Mouse (Mus musculus) midbrain, postnatal 0 days (tissue): ENCODE measurements around the gene Pkp4. TPM values are rescaled to one million over a fixed set of nuclear protein-coding genes. Genes with fewer than 3 reads are reported as not detected.

Source experiments
- ATAC-seq: fragments of 200-750 bp; cut with Nextera tagmentation; 2 replicates; pipeline ENCODE4 v1.8.0; 2017; ENCODE audit warnings: moderate number of reproducible peaks, mild to moderate bottlenecking, moderate TSS enrichment, moderate library complexity; ENCODE audit not compliant: low FRiP score
- DNase-seq: peaks from one replicate; pipeline ENCODE4 v3.0.0-alpha.2; 2015; ENCODE audit warnings: low spot score
- H3K27ac ChIP-seq: fragments of 300-500 bp; sonication (generic); 2 replicates; pipeline ENCODE4 v1.5.1; 2014; ENCODE audit warnings: low read depth, mild to moderate bottlenecking, low read length, mixed read lengths
- H3K27me3 ChIP-seq: fragments of 300-500 bp; sonication (generic); 2 replicates; pipeline ENCODE4 v1.6.1; 2014; ENCODE audit warnings: low read length, control low read depth, mixed read lengths; ENCODE audit not compliant: insufficient read depth
- H3K36me3 ChIP-seq: fragments of 300-500 bp; sonication (generic); 2 replicates; pipeline ENCODE4 v1.6.1; 2014; ENCODE audit warnings: low read length, control low read depth, mixed read lengths; ENCODE audit not compliant: insufficient read depth
- H3K4me1 ChIP-seq: fragments of 300-500 bp; sonication (generic); 2 replicates; pipeline ENCODE4 v1.6.1; 2014; ENCODE audit warnings: mild to moderate bottlenecking, control low read depth, antibody characterized with exemption, low read length, mixed read lengths; ENCODE audit not compliant: insufficient read depth
- H3K4me2 ChIP-seq: fragments of 300-500 bp; sonication (generic); 2 replicates; pipeline ENCODE4 v1.6.1; 2014; ENCODE audit warnings: low read depth, mild to moderate bottlenecking, low read length, mixed read lengths; ENCODE audit not compliant: poor library complexity, severe bottlenecking
- H3K4me3 ChIP-seq: fragments of 300-500 bp; sonication (generic); 2 replicates; pipeline ENCODE4 v1.5.1; 2014; ENCODE audit warnings: low read depth, mild to moderate bottlenecking, low read length, moderate library complexity
- H3K9ac ChIP-seq: fragments of 300-500 bp; sonication (generic); replicated peaks from 2 replicates; pipeline ENCODE4 v1.6.1; 2014; ENCODE audit warnings: mild to moderate bottlenecking, low read length, moderate library complexity, mixed read lengths; ENCODE audit not compliant: poor library complexity, severe bottlenecking
- H3K9me3 ChIP-seq: fragments of 300-500 bp; sonication (generic); 2 replicates; pipeline ENCODE4 v1.6.1; 2016; ENCODE audit warnings: low read length, control low read depth
- CTCF ChIP-seq: IDR thresholded peaks from 2 replicates; pipeline ENCODE4 v1.5.1; 2016; ENCODE audit warnings: antibody characterized with exemption, mild to moderate bottlenecking
- WGBS: fragments of 180-500 bp; shearing (Covaris S2); extraction: QIAGEN DNeasy Blood & Tissue Kit; methylation state at CpG from one replicate; pipeline ENCODE4 v1.1.7; 2014; 5-methylcytosine and 5-hydroxymethylcytosine counted together
- polyA plus RNA-seq: library from polyadenylated mRNA; unstranded; fragments of >200 nt; fragmentation: Nextera tagmentation; extraction: Ambion mirVana; gene quantifications from 2 replicates; pipeline ENCODE4 v1.2.1, GENCODE M21; 2015
- total RNA-seq: library from RNA; depleted of rRNA; stranded (reverse); fragments of >200 nt; gene quantifications from 2 replicates; pipeline ENCODE4 v1.2.3, GENCODE M21; 2014

The Pkp4 gene
- total and polyA plus RNA-seq, 2 experiments from 2014 or later = 21.6 to 105 TPM

DNA sequence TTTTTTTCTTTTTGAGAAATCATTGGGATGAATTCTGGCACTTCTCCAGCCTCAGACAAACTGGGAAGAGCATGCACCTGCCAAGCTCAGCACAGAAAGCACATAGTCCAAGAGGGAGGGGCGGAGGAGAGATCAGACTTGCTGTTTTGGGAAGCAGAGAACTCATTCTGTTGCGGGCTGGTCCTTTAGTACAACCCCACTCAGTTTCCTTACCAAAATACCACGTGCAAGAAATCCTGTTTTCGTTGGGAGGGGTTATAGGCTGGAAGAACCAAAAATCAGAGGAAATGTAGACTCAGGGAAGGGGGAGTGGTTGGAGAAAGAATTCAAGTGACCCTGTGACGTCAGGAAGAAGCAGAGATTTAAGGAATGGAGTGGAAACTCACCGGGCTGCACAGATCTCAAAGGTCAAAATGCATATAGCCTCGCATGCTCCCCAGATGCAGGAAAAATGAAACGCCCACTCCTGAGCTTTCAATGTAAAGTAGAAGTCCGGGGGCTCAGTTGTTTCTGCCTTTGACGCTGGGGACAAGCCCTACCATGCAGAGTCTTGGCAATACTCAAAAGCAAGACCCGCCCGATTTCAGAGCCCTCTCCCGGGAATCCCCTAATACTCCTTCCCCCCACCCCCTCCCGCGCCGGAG is 567 bp upstream of the Pkp4 start:
- Histone ChIP-seq H3K4me1 (peaks cover 9% of the 10 kb centered on the region; the same call in 1 of the 2 replicates), H3K36me3 (no peaks in the 10 kb centered on the region), H3K9ac (peak overlapping the region; percentile 64), H3K4me3 (peak overlapping the region; percentile 92), H3K9me3 (no peaks in the 10 kb centered on the region), H3K27me3 (no peaks in the 10 kb centered on the region), H3K4me2 (peak overlapping the region; percentile 71), H3K27ac (peak overlapping the region; percentile 51; the same call in 1 of the 2 replicates)
- DNase-seq = peak; percentile 40
- peak; percentile 26 for ATAC-seq
- WGBS = 0% methylated on average over 13 of the region's 16 CpGs
- TF ChIP-seq CTCF = no peak

- ATAC-seq = peak; percentile 64
- peak; percentile 15 for DNase-seq
- Histone ChIP-seq H3K4me1 (peaks cover 9% of the 10 kb centered on the region; the same call in 1 of the 2 replicates), H3K4me2 (peak overlapping the region; percentile 71), H3K27ac (peak overlapping the region; percentile 80), H3K27me3 (no peaks in the 10 kb centered on the region), H3K9me3 (no peaks in the 10 kb centered on the region), H3K36me3 (no peaks in the 10 kb centered on the region), H3K9ac (peak overlapping the region; percentile 77), H3K4me3 (peak overlapping the region; percentile 92)
- TF ChIP-seq CTCF = no peak
- under 1% methylated on average over 47 of the region's 58 CpGs for WGBS
Measured at GRCm38 (mm10) chr2:59161021-59161440, 381 bp downstream of the Pkp4 start.

DNA sequence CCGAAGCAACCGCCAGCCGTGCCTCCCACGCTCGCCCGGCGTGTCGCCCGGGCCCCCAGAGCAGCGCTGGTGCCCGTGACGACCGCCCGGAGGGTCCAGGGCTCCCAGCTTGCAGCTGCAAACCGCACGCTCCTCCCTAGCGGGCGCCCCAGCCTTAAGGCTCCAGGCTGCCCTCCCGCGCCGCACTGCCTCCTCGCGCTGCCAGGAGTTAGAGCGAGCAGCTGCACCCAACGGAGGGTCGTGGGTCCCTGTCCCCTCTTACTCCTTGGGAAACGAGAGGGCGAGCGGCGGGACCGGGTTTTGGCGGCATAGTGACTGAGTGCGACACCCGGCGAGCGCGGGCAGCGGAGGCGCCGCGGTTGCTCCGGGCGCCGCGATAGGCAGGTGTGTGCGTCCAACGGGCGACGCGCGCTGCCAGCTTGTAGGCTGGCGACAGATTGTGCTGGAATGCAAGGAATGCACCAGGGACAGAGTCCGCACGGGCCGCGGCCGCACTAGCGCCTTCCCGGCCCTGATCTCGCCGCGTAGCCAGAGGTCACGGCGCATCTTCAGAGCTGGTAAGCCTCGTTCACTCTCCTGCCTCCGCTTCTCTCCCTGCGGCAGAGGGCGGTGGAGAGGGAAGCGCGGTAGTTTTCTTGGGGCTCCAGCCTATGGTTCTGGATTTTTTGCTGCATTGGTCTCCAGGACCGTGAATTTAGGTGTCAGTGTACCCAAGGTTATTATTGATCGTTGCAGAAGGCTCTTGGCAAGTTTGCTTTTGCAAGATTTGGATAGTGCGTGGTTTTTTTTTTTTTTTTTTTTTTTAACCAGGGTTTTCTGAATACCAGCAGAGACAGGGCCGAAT is 1.0 kb downstream of the Pkp4 start:
- TF ChIP-seq CTCF = peak; percentile 60
- peak overlapping the region; percentile 92 for H3K4me3 ChIP-seq
- peak overlapping the region; percentile 77 for H3K9ac ChIP-seq
- H3K27me3 ChIP-seq = no peaks in the 10 kb centered on the region
- H3K36me3 ChIP-seq = no peaks in the 10 kb centered on the region
- DNase-seq (peak; percentile 75), ATAC-seq (peak; percentile 72)
- H3K9me3 ChIP-seq = no peaks in the 10 kb centered on the region
- H3K4me2 ChIP-seq = peak overlapping the region; percentile 71
- peak overlapping the region; percentile 80 for H3K27ac ChIP-seq
- WGBS = under 1% methylated on average over 71 of the region's 74 CpGs
- peaks cover 9% of the 10 kb centered on the region; the same call in 1 of the 2 replicates for H3K4me1 ChIP-seq

- H3K4me1 ChIP-seq = peaks cover 9% of the 10 kb centered on the region; the same call in 1 of the 2 replicates
- WGBS = 20% methylated on average over 8 of the region's 8 CpGs
- peak overlapping the region; percentile 77 for H3K9ac ChIP-seq
- ATAC-seq (no peak), DNase-seq (peak; percentile 8)
- no peaks in the 10 kb centered on the region for H3K27me3 ChIP-seq
- no peaks in the 10 kb centered on the region for H3K36me3 ChIP-seq
- TF ChIP-seq CTCF = no peak
- no peaks in the 10 kb centered on the region for H3K9me3 ChIP-seq
- H3K4me3 ChIP-seq = peak overlapping the region; percentile 92
- peak overlapping the region; percentile 80; the same call in 1 of the 2 replicates for H3K27ac ChIP-seq
- H3K4me2 ChIP-seq = peak overlapping the region; percentile 71
Measured at GRCm38 (mm10) chr2:59162285-59162600, 1.6 kb downstream of the Pkp4 start.

DNA sequence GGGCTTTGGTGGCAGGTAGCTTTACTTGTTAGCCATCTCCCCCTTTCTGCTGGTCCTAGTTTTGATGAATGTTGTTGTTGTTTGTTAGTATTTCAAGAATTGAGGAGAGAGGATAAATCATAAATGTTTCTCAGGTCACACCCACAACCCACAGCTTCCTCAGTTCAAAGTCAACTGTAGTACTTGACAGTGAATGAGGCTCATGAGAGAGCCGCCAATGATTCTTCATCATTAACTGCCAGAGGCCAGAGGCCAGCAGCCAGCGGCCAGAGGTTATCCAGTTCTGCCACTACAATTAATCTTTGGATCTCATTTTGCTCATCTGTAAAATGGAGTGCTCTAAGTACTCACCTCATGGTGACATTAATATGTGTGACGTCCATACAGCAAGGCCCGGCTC is 6.3 kb downstream of the Pkp4 start:
- ATAC-seq (no peak), DNase-seq (no peak)
- Histone ChIP-seq H3K4me2 (no peak overlapping the region), H3K4me3 (no peak overlapping the region), H3K4me1 (peaks cover 9% of the 10 kb centered on the region; the same call in 1 of the 2 replicates), H3K36me3 (no peaks in the 10 kb centered on the region), H3K27me3 (no peaks in the 10 kb centered on the region), H3K9ac (no peak overlapping the region), H3K27ac (no peak overlapping the region), H3K9me3 (no peaks in the 10 kb centered on the region)
- TF ChIP-seq CTCF = no peak
- 91% methylated on average over 4 of the region's 4 CpGs for WGBS

DNA sequence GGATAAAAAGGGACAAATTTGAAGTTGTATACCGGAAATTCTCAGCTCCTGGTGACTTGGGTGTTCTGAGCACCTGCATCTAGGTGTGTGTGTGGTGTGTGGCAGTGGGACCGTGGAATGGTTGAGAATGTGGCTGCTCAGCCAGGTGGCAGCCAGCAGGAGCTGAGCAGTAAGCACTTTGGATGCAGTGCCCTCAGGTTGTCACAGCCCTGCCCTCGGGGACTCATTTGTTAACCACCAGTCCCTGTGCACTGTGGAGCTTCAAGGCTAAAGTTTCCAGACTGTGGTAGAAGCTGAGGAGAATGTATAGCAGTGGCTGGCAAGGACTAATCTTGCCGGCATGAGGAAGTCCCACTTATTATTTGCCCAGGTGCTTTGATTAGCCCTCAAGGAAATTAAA is 7.2 kb downstream of the Pkp4 start:
- Histone ChIP-seq H3K4me1 (peaks cover 9% of the 10 kb centered on the region; the same call in 1 of the 2 replicates), H3K36me3 (no peaks in the 10 kb centered on the region), H3K4me2 (no peak overlapping the region), H3K9me3 (no peaks in the 10 kb centered on the region), H3K27ac (no peak overlapping the region), H3K27me3 (no peaks in the 10 kb centered on the region), H3K9ac (no peak overlapping the region), H3K4me3 (no peak overlapping the region)
- ATAC-seq (no peak), DNase-seq (no peak)
- 79% methylated on average over 4 of the region's 4 CpGs for WGBS
- TF ChIP-seq CTCF = no peak
